Mouse (Mus musculus) stomach, postnatal 0 days (tissue): ENCODE measurements at regions not wholly inside any gene's neighbourhood (a gene's known extent, or its start where the extent isn't known, plus 50 kb on each side); places are given as distances from the start of the nearest gene placed in this dataset.

ENCODE experiments used
- ATAC-seq: fragments of 200-750 bp; cut with Nextera tagmentation; 2 replicates; pipeline ENCODE4 v1.8.0; 2017; ENCODE audit not compliant: low FRiP score, low TSS enrichment
- DNase-seq: peaks from one replicate; pipeline ENCODE4 v3.0.0-alpha.2; 2016; ENCODE audit warnings: low spot score
- H3K27ac ChIP-seq: fragments of 300-500 bp; sonication (generic); replicated peaks from 2 replicates; pipeline ENCODE4 v1.5.1; 2014; ENCODE audit warnings: mild to moderate bottlenecking, control low read depth
- H3K27me3 ChIP-seq: fragments of 300-500 bp; sonication (generic); 2 replicates; pipeline ENCODE4 v1.6.1; 2014; ENCODE audit warnings: low read length; ENCODE audit not compliant: control insufficient read depth, insufficient read depth
- H3K36me3 ChIP-seq: fragments of 300-500 bp; sonication (generic); 2 replicates; pipeline ENCODE4 v1.6.1; 2014; ENCODE audit warnings: low read length, mixed read lengths; ENCODE audit not compliant: control insufficient read depth, insufficient read depth
- H3K4me1 ChIP-seq: fragments of 300-500 bp; sonication (generic); replicated peaks from 2 replicates; pipeline ENCODE4 v1.6.1; 2014; ENCODE audit warnings: antibody characterized with exemption; ENCODE audit not compliant: control insufficient read depth, insufficient read depth
- H3K4me2 ChIP-seq: fragments of 300-500 bp; sonication (generic); replicated peaks from 2 replicates; pipeline ENCODE4 v1.6.1; 2014; ENCODE audit warnings: low read depth, mild to moderate bottlenecking, control low read depth, moderate library complexity
- H3K4me3 ChIP-seq: fragments of 300-500 bp; sonication (generic); 2 replicates; pipeline ENCODE4 v1.5.1; 2014; ENCODE audit warnings: low read depth, low read length, control low read depth
- H3K9ac ChIP-seq: fragments of 300-500 bp; sonication (generic); 2 replicates; pipeline ENCODE4 v1.6.1; 2014; ENCODE audit warnings: mild to moderate bottlenecking, low read length, control low read depth, mixed read lengths
- H3K9me3 ChIP-seq: fragments of 300-500 bp; sonication (generic); 2 replicates; pipeline ENCODE4 v1.6.1; 2016; ENCODE audit warnings: low read length; ENCODE audit not compliant: control insufficient read depth
- CTCF ChIP-seq: IDR thresholded peaks from 2 replicates; pipeline ENCODE4 v1.5.1; 2016; ENCODE audit warnings: antibody characterized with exemption, low read depth, mild to moderate bottlenecking, moderate library complexity
- EP300 ChIP-seq: optimal IDR thresholded peaks from 2 replicates; pipeline ENCODE3; 2016; ENCODE audit warnings: antibody characterized with exemption
- WGBS: fragments of 180-500 bp; shearing (Covaris S2); extraction: QIAGEN DNeasy Blood & Tissue Kit; methylation state at CpG from one replicate; pipeline ENCODE4 v1.1.7; 2014; 5-methylcytosine and 5-hydroxymethylcytosine counted together

GRCm38 (mm10) chr15:88068476-88068875, 524.4 kb downstream of the Fam19a5 start:
- Histone ChIP-seq H3K4me2 (no peak overlapping the region), H3K4me1 (no peaks in the 10 kb centered on the region), H3K27me3 (no peaks in the 10 kb centered on the region), H3K9me3 (no peaks in the 10 kb centered on the region), H3K9ac (no peak overlapping the region), H3K27ac (no peak overlapping the region), H3K36me3 (no peaks in the 10 kb centered on the region), H3K4me3 (no peak overlapping the region)
- TF ChIP-seq CTCF = no peak
- no peak for TF ChIP-seq EP300
- no peak for DNase-seq
- ATAC-seq = no peak
- 53% methylated on average over 3 of the region's 3 CpGs for WGBS

GRCm38 (mm10) chr15:88072676-88073075, 527.4 kb upstream of the Zdhhc25 start:
- WGBS = 40% methylated on average over 1 of the region's 1 CpGs
- Histone ChIP-seq H3K36me3 (no peaks in the 10 kb centered on the region), H3K4me3 (no peak overlapping the region), H3K27ac (no peak overlapping the region), H3K4me2 (no peak overlapping the region), H3K27me3 (no peaks in the 10 kb centered on the region), H3K4me1 (no peaks in the 10 kb centered on the region), H3K9ac (no peak overlapping the region), H3K9me3 (no peaks in the 10 kb centered on the region)
- ATAC-seq (no peak), DNase-seq (no peak)
- no peak for TF ChIP-seq EP300
- no peak for TF ChIP-seq CTCF

DNA sequence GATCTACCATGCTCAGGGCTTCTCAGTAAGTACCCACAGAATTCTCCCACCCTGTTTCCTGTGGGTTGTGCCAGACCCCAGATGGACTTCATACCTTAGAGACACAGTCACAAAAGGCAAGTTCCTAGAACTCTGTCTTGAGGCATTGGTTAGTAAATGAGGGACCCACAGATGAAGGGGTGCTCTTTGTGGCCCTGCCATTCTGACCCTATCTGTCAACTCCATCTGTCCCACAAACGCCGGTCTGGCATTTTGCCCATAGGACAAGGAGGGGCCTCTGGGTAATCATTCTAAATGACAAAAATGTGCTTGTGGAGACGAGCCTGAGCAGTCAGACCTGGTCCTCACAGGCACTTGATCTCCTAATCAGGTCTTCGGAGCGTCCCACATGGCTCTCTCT, 516.2 kb upstream of the Zdhhc25 start:
- H3K4me1 ChIP-seq = no peaks in the 10 kb centered on the region
- H3K9ac ChIP-seq = no peak overlapping the region
- ATAC-seq = no peak
- no peaks in the 10 kb centered on the region for H3K36me3 ChIP-seq
- no peak overlapping the region for H3K4me2 ChIP-seq
- no peaks in the 10 kb centered on the region for H3K27me3 ChIP-seq
- H3K27ac ChIP-seq = no peak overlapping the region
- no peak for TF ChIP-seq EP300
- no peak for TF ChIP-seq CTCF
- no peak for DNase-seq
- H3K4me3 ChIP-seq = no peak overlapping the region
- 59% methylated on average over 5 of the region's 5 CpGs for WGBS
- H3K9me3 ChIP-seq = no peaks in the 10 kb centered on the region

GRCm38 (mm10) chr15:88085631-88086030, 514.5 kb upstream of the Zdhhc25 start:
- WGBS = 50% methylated on average over 3 of the region's 3 CpGs
- H3K9me3 ChIP-seq = no peaks in the 10 kb centered on the region
- no peak for ATAC-seq
- H3K27ac ChIP-seq = no peak overlapping the region
- H3K27me3 ChIP-seq = no peaks in the 10 kb centered on the region
- no peak overlapping the region for H3K9ac ChIP-seq
- no peak overlapping the region for H3K4me2 ChIP-seq
- no peaks in the 10 kb centered on the region for H3K4me1 ChIP-seq
- H3K4me3 ChIP-seq = no peak overlapping the region
- no peak for DNase-seq
- TF ChIP-seq CTCF (no peak), EP300 (no peak)
- H3K36me3 ChIP-seq = no peaks in the 10 kb centered on the region

DNA sequence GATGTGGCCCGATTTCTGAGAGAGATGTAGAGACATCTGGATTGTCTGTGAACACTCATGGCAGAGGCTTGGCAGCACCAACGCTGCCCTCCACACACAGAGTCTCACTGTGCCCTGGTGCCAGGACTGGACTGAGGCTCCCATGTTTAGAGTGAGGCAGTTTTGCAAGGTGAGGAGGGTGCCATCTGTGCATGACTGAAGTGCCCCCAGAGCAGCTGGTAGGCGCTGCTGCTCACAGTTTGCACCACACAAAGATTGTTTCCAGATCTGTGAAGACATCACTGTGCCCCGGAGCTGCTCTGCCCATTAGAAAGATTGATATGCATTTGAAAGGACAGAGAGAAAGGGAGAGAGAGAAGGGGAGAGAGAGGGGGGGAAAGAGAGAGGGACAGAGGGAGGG, 510.6 kb upstream of the Zdhhc25 start:
- no peak overlapping the region for H3K27ac ChIP-seq
- H3K36me3 ChIP-seq = no peaks in the 10 kb centered on the region
- H3K9ac ChIP-seq = no peak overlapping the region
- H3K9me3 ChIP-seq = no peaks in the 10 kb centered on the region
- no peaks in the 10 kb centered on the region for H3K27me3 ChIP-seq
- no peaks in the 10 kb centered on the region for H3K4me1 ChIP-seq
- DNase-seq (no peak), ATAC-seq (no peak)
- WGBS = 57% methylated on average over 4 of the region's 4 CpGs
- H3K4me2 ChIP-seq = no peak overlapping the region
- TF ChIP-seq CTCF = no peak
- TF ChIP-seq EP300 = no peak
- no peak overlapping the region for H3K4me3 ChIP-seq

DNA sequence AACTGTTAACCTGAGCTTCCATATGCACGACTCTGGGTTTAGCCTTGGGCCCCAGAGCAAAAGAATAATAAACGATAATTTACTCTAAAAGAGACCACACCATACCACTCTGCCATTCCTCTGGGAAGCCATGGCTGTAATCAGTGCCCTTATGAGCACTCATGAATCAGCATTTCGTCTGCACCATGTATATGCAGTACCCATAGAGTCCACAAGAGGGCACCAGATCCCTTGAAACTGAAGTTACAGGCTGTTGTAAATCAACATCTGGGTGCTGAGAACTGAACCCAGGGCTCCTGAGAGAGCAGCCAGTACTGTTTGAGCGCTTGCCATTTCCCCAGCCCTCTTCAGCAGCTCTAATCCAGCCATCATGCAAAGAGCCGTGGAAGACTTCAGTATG, 508.7 kb upstream of the Zdhhc25 start:
- Histone ChIP-seq H3K27me3 (no peaks in the 10 kb centered on the region), H3K9ac (no peak overlapping the region), H3K4me1 (no peaks in the 10 kb centered on the region), H3K4me3 (no peak overlapping the region), H3K36me3 (no peaks in the 10 kb centered on the region), H3K27ac (no peak overlapping the region), H3K9me3 (no peaks in the 10 kb centered on the region), H3K4me2 (no peak overlapping the region)
- no peak for ATAC-seq
- WGBS = 90% methylated on average over 5 of the region's 5 CpGs
- peak; percentile 48 for TF ChIP-seq CTCF
- no peak for TF ChIP-seq EP300
- DNase-seq = no peak
